Mouse (Mus musculus): ENCODE data around the gene Ulk3. TPM values are rescaled to one million over a fixed set of nuclear protein-coding genes. Genes with fewer than 3 reads are reported as not detected.

Gene Ulk3
- polyA plus RNA-seq (2015; fragmentation: Nextera tagmentation; extraction: Ambion mirVana), result 25.9 and 26.5 TPM in 2 replicates

- Histone ChIP-seq H3K4me1 (replicated peaks) (peaks cover 23% of the 10 kb centered on the region), H3K4me3 (peak within 1 kb of the TSS; percentile 70), H3K9ac (peak within 1 kb of the TSS; percentile 82), H3K4me2 (peak within 1 kb of the TSS; percentile 92), H3K9me3 (no peaks in the 10 kb centered on the region), H3K27me3 (no peaks in the 10 kb centered on the region), H3K27ac (replicated peaks) (peak within 1 kb of the TSS; percentile 78), H3K36me3 (peaks cover 57% of the 10 kb centered on the region)
- under 1% methylated on average over 58 of the region's 58 CpGs for WGBS
- peak; percentile 89 for ATAC-seq (ENCODE audit: low read depth)
Measured at GRCm38 (mm10) chr9:57589224-57590126, at the start of gene Ulk3. Gene Ulk3, plus strand, starts transcription at chr9:57589452.

GRCm38 (mm10) chr9:57539550-57539949 lies 49.7 kb upstream of the Ulk3 start:
- peaks cover 53% of the 10 kb centered on the region for H3K36me3 ChIP-seq

GRCm38 (mm10) chr9:57541312-57541711 lies 47.9 kb upstream of the Ulk3 start:
- no peak overlapping the region for H3K9ac ChIP-seq

More at GRCm38 (mm10) chr9:57539550-57539949, 49.7 kb upstream of the Ulk3 start:
- no peak for ATAC-seq (ENCODE audit: low read depth)
- no peak overlapping the region for H3K27ac ChIP-seq (replicated peaks)
- H3K4me1 ChIP-seq (replicated peaks), result peaks cover 26% of the 10 kb centered on the region
- 86% methylated on average over 2 of the region's 2 CpGs for WGBS
- H3K27me3 ChIP-seq, result no peaks in the 10 kb centered on the region
- no peak overlapping the region for H3K9ac ChIP-seq
- no peaks in the 10 kb centered on the region for H3K9me3 ChIP-seq
- no peak overlapping the region for H3K4me2 ChIP-seq
- H3K4me3 ChIP-seq, result no peak overlapping the region

GRCm38 (mm10) chr9:57543951-57544350 lies 45.3 kb upstream of the Ulk3 start:
- H3K27ac ChIP-seq (replicated peaks), result no peak overlapping the region
- H3K4me1 ChIP-seq (replicated peaks), result peaks cover 13% of the 10 kb centered on the region
- peaks cover 91% of the 10 kb centered on the region for H3K36me3 ChIP-seq
- no peaks in the 10 kb centered on the region for H3K27me3 ChIP-seq
- H3K9me3 ChIP-seq, result no peaks in the 10 kb centered on the region
- H3K4me2 ChIP-seq, result no peak overlapping the region
- H3K9ac ChIP-seq, result no peak overlapping the region
- 81% methylated on average over 3 of the region's 3 CpGs for WGBS
- ATAC-seq (ENCODE audit: low read depth), result no peak
- no peak overlapping the region for H3K4me3 ChIP-seq

More at GRCm38 (mm10) chr9:57541312-57541711, 47.9 kb upstream of the Ulk3 start:
- Histone ChIP-seq H3K27ac (replicated peaks) (no peak overlapping the region), H3K4me2 (no peak overlapping the region), H3K4me1 (replicated peaks) (peaks cover 26% of the 10 kb centered on the region), H3K36me3 (peaks cover 66% of the 10 kb centered on the region), H3K4me3 (no peak overlapping the region), H3K9me3 (no peaks in the 10 kb centered on the region), H3K27me3 (no peaks in the 10 kb centered on the region)
- no peak for ATAC-seq (ENCODE audit: low read depth)
- 18% methylated on average over 1 of the region's 1 CpGs for WGBS

GRCm38 (mm10) chr9:57547287-57547686 lies 42.0 kb upstream of the Ulk3 start:
- Histone ChIP-seq H3K4me2 (no peak overlapping the region), H3K4me3 (no peak overlapping the region), H3K9me3 (no peaks in the 10 kb centered on the region), H3K27ac (replicated peaks) (no peak overlapping the region), H3K36me3 (peaks cover 78% of the 10 kb centered on the region), H3K4me1 (replicated peaks) (peaks cover 21% of the 10 kb centered on the region), H3K27me3 (no peaks in the 10 kb centered on the region), H3K9ac (no peak overlapping the region)
- WGBS, result 87% methylated on average over 5 of the region's 5 CpGs
- ATAC-seq (ENCODE audit: low read depth), result no peak

GRCm38 (mm10) chr9:57547869-57548268 lies 41.4 kb upstream of the Ulk3 start:
- Histone ChIP-seq H3K9me3 (no peaks in the 10 kb centered on the region), H3K4me3 (no peak overlapping the region), H3K36me3 (peaks cover 72% of the 10 kb centered on the region), H3K9ac (no peak overlapping the region), H3K4me1 (replicated peaks) (peaks cover 23% of the 10 kb centered on the region), H3K27me3 (no peaks in the 10 kb centered on the region), H3K27ac (replicated peaks) (no peak overlapping the region), H3K4me2 (no peak overlapping the region)
- ATAC-seq (ENCODE audit: low read depth), result no peak
- WGBS, result 92% methylated on average over 11 of the region's 11 CpGs

GRCm38 (mm10) chr9:57549186-57549585 lies 40.1 kb upstream of the Ulk3 start:
- H3K9ac ChIP-seq, result no peak overlapping the region
- H3K9me3 ChIP-seq, result no peaks in the 10 kb centered on the region
- H3K36me3 ChIP-seq, result peaks cover 60% of the 10 kb centered on the region
- no peak overlapping the region for H3K4me3 ChIP-seq
- H3K27ac ChIP-seq (replicated peaks), result no peak overlapping the region
- 96% methylated on average over 4 of the region's 4 CpGs for WGBS
- ATAC-seq (ENCODE audit: low read depth), result no peak
- H3K4me2 ChIP-seq, result no peak overlapping the region
- H3K27me3 ChIP-seq, result no peaks in the 10 kb centered on the region
- peaks cover 32% of the 10 kb centered on the region for H3K4me1 ChIP-seq (replicated peaks)

- Histone ChIP-seq H3K27ac (replicated peaks) (no peak overlapping the region), H3K9ac (no peak overlapping the region), H3K27me3 (no peaks in the 10 kb centered on the region), H3K4me1 (replicated peaks) (peaks cover 39% of the 10 kb centered on the region), H3K36me3 (peaks cover 49% of the 10 kb centered on the region), H3K4me2 (no peak overlapping the region), H3K9me3 (no peaks in the 10 kb centered on the region), H3K4me3 (no peak overlapping the region)
- 93% methylated on average over 11 of the region's 11 CpGs for WGBS
- ATAC-seq (ENCODE audit: low read depth), result no peak
Measured at GRCm38 (mm10) chr9:57550126-57550862, 39.0 kb upstream of the Ulk3 start.

GRCm38 (mm10) chr9:57552139-57552887 lies 36.9 kb upstream of the Ulk3 start, which contains the start of gene Mpi:
Gene Mpi, minus strand, starts transcription at chr9:57552763.
- Histone ChIP-seq H3K4me2 (peak within 1 kb of the TSS; percentile 70), H3K27ac (replicated peaks) (no peak within 1 kb of the TSS), H3K4me3 (peak within 1 kb of the TSS; percentile 60), H3K9ac (peak within 1 kb of the TSS; percentile 82), H3K36me3 (peaks cover 32% of the 10 kb centered on the region), H3K4me1 (replicated peaks) (peaks cover 39% of the 10 kb centered on the region), H3K9me3 (no peaks in the 10 kb centered on the region), H3K27me3 (no peaks in the 10 kb centered on the region)
- ATAC-seq (ENCODE audit: low read depth), result peak; percentile 58; the same call in 1 of the 2 replicates
- under 1% methylated on average over 28 of the region's 28 CpGs for WGBS

GRCm38 (mm10) chr9:57553119-57553518 lies 36.1 kb upstream of the Ulk3 start:
- no peak overlapping the region for H3K27ac ChIP-seq (replicated peaks)
- 0 out of 2 replicates have a peak, but pooled peaks have one; percentile 26 for ATAC-seq (ENCODE audit: low read depth)
- WGBS, result 72% methylated on average over 11 of the region's 11 CpGs

GRCm38 (mm10) chr9:57554753-57555152 lies 34.5 kb upstream of the Ulk3 start:
- H3K27me3 ChIP-seq, result 0 out of 2 replicates have a peak, but pooled peaks cover 3% of the 10 kb centered on the region
- no peak overlapping the region for H3K9ac ChIP-seq
- H3K36me3 ChIP-seq, result peaks cover 8% of the 10 kb centered on the region
- WGBS, result 30% methylated on average over 3 of the region's 3 CpGs
- peaks cover 29% of the 10 kb centered on the region for H3K4me1 ChIP-seq (replicated peaks)
- peak; percentile 21; the same call in 1 of the 2 replicates for ATAC-seq (ENCODE audit: low read depth)
- H3K4me3 ChIP-seq, result no peak overlapping the region
- no peaks in the 10 kb centered on the region for H3K9me3 ChIP-seq
- no peak overlapping the region for H3K4me2 ChIP-seq
- no peak overlapping the region for H3K27ac ChIP-seq (replicated peaks)

More at GRCm38 (mm10) chr9:57553119-57553518, 36.1 kb upstream of the Ulk3 start:
- H3K4me3 ChIP-seq, result no peak overlapping the region
- H3K9ac ChIP-seq, result no peak overlapping the region
- H3K9me3 ChIP-seq, result no peaks in the 10 kb centered on the region
- no peak overlapping the region for H3K4me2 ChIP-seq
- peaks cover 39% of the 10 kb centered on the region for H3K4me1 ChIP-seq (replicated peaks)
- H3K27me3 ChIP-seq, result no peaks in the 10 kb centered on the region
- H3K36me3 ChIP-seq, result peaks cover 24% of the 10 kb centered on the region
